Mouse (Mus musculus): Measurements from ENCODE around the gene Msi2. TPM values are rescaled to one million over a fixed set of nuclear protein-coding genes. Genes with fewer than 3 reads are reported as not detected.

The Msi2 gene
- total RNA-seq, 2 experiments from 2014 or later: 75.5 to 87.5 TPM

- no peak for DNase-seq (ENCODE audit: extremely low spot score in 1 of 2, low spot score in 2 of 2)
- intact Hi-C loops (cut with DNase I): no loop called here
These were observed 174.5 kb downstream of the Msi2 start for GRCm38 (mm10) chr11:88543771-88544170.

GRCm38 (mm10) chr11:88542817-88543216 is 175.5 kb downstream of the Msi2 start:
- DNase-seq (ENCODE audit: extremely low spot score in 1 of 2, low spot score in 2 of 2): no peak
- intact Hi-C loops (cut with DNase I): no loop called here

- intact Hi-C loops (cut with DNase I): no loop called here
- DNase-seq (ENCODE audit: extremely low spot score in 1 of 2, low spot score in 2 of 2): no peak
These were observed 176.4 kb downstream of the Msi2 start for GRCm38 (mm10) chr11:88541666-88542639.

- DNase-seq (ENCODE audit: extremely low spot score in 1 of 2, low spot score in 2 of 2): no peak
- intact Hi-C loops (cut with DNase I): no loop called here
These were observed 178.5 kb downstream of the Msi2 start for GRCm38 (mm10) chr11:88539637-88540478.

GRCm38 (mm10) chr11:88538710-88539340 is 179.5 kb downstream of the Msi2 start:
- intact Hi-C loops (cut with DNase I): no loop called here
- DNase-seq (ENCODE audit: extremely low spot score in 1 of 2, low spot score in 2 of 2): no peak

GRCm38 (mm10) chr11:88537344-88537743 is 181.0 kb downstream of the Msi2 start:
- intact Hi-C loops (cut with DNase I): no loop called here
- DNase-seq (ENCODE audit: extremely low spot score in 1 of 2, low spot score in 2 of 2): no peak

- intact Hi-C loops (cut with DNase I): no loop called here
- DNase-seq (ENCODE audit: extremely low spot score in 1 of 2, low spot score in 2 of 2): no peak
These were observed 181.5 kb downstream of the Msi2 start for GRCm38 (mm10) chr11:88536861-88537260.

GRCm38 (mm10) chr11:88534331-88534929 is 183.9 kb downstream of the Msi2 start:
- intact Hi-C loops (cut with DNase I): no loop called here
- DNase-seq (ENCODE audit: extremely low spot score in 1 of 2, low spot score in 2 of 2): no peak

GRCm38 (mm10) chr11:88532016-88532415 is 186.3 kb downstream of the Msi2 start:
- intact Hi-C loops (cut with DNase I): no loop called here
- no peak for DNase-seq (ENCODE audit: extremely low spot score in 1 of 2, low spot score in 2 of 2)

- DNase-seq (ENCODE audit: extremely low spot score in 1 of 2, low spot score in 2 of 2): no peak
- intact Hi-C loops (cut with DNase I): no loop called here
These were observed 188.3 kb downstream of the Msi2 start for GRCm38 (mm10) chr11:88530032-88530431.

- intact Hi-C loops (cut with DNase I): loop anchor here (5.0 kb wide), 1 partner anchor 199 kb away; no protein-coding TSS in a partner anchor
These were observed 189.7 kb downstream of the Msi2 start for GRCm38 (mm10) chr11:88528522-88529101.

GRCm38 (mm10) chr11:88526711-88527110 is 191.6 kb downstream of the Msi2 start:
- intact Hi-C loops (cut with DNase I): loop anchor here (5.0 kb wide), 1 partner anchor 201 kb away; no protein-coding TSS in a partner anchor
- no peak for DNase-seq (ENCODE audit: extremely low spot score in 1 of 2, low spot score in 2 of 2)

More at GRCm38 (mm10) chr11:88528522-88529101, 189.7 kb downstream of the Msi2 start:
- peak in 1 of 2 experiments; percentile 48 for DNase-seq (ENCODE audit: extremely low spot score in 1 of 2, low spot score in 2 of 2)

- DNase-seq (ENCODE audit: extremely low spot score in 1 of 2, low spot score in 2 of 2): peak in 1 of 2 experiments; percentile 66
- intact Hi-C loops (cut with DNase I): loop anchor here (5.0 kb wide), 1 partner anchor 202 kb away; no protein-coding TSS in a partner anchor
These were observed 193.3 kb downstream of the Msi2 start for GRCm38 (mm10) chr11:88524790-88525575.

- DNase-seq (ENCODE audit: extremely low spot score in 1 of 2, low spot score in 2 of 2): no peak
- intact Hi-C loops (cut with DNase I): no loop called here
These were observed 193.9 kb downstream of the Msi2 start for GRCm38 (mm10) chr11:88524437-88524789.

- intact Hi-C loops (cut with DNase I): no loop called here
- no peak for DNase-seq (ENCODE audit: extremely low spot score in 1 of 2, low spot score in 2 of 2)
These were observed 194.4 kb downstream of the Msi2 start for GRCm38 (mm10) chr11:88523921-88524320.

GRCm38 (mm10) chr11:88523511-88523910 is 194.8 kb downstream of the Msi2 start:
- intact Hi-C loops (cut with DNase I): no loop called here
- no peak for DNase-seq (ENCODE audit: extremely low spot score in 1 of 2, low spot score in 2 of 2)

GRCm38 (mm10) chr11:88522114-88522513 is 196.2 kb downstream of the Msi2 start:
- intact Hi-C loops (cut with DNase I): no loop called here
- DNase-seq (ENCODE audit: extremely low spot score in 1 of 2, low spot score in 2 of 2): no peak
